Mouse (Mus musculus): ENCODE results near the gene Olfr13. TPM values are rescaled to one million over a fixed set of nuclear protein-coding genes. Genes with fewer than 3 reads are reported as not detected.
"Not testable (repeated sequence)": the region's sequence is repeated elsewhere in the genome, so short reads cannot be mapped to it uniquely, and the experiment has no call there.

Gene Olfr13
- not detected in 2 replicates for polyA plus RNA-seq (2016; fragmentation: Nextera tagmentation; extraction: Ambion mirVana)

GRCm38 (mm10) chr6:43171840-43172239, at the start of gene Olfr13:
Gene Olfr13, plus strand, starts transcription at chr6:43172140.
- Histone ChIP-seq H3K4me2 (no peak within 1 kb of the TSS), H3K36me3 (no peaks in the 10 kb centered on the region), H3K9ac (replicated peaks) (no peak within 1 kb of the TSS), H3K9me3 (no peaks in the 10 kb centered on the region), H3K4me3 (replicated peaks) (no peak within 1 kb of the TSS), H3K27ac (no peak within 1 kb of the TSS), H3K4me1 (replicated peaks) (no peaks in the 10 kb centered on the region), H3K27me3 (no peaks in the 10 kb centered on the region)
- ATAC-seq (ENCODE audit: insufficient number of reproducible peaks, insufficient read depth, low FRiP score, low TSS enrichment, low read depth) = no peak
- 73% methylated on average over 4 of the region's 4 CpGs for WGBS

- not testable (repeated sequence) for H3K27ac ChIP-seq; H3K9me3 ChIP-seq; H3K27me3 ChIP-seq; H3K4me2 ChIP-seq; H3K4me1 ChIP-seq (replicated peaks); H3K9ac ChIP-seq (replicated peaks); H3K36me3 ChIP-seq; H3K4me3 ChIP-seq (replicated peaks); ATAC-seq (ENCODE audit: insufficient number of reproducible peaks, insufficient read depth, low FRiP score, low TSS enrichment, low read depth)
- WGBS = 82% methylated on average over 2 of the region's 2 CpGs
Measured at GRCm38 (mm10) chr6:43146267-43146666, 25.7 kb upstream of the Olfr13 start, which contains the start of gene Olfr237-ps1. Gene Olfr237-ps1, plus strand, starts transcription at chr6:43146567.

GRCm38 (mm10) chr6:43159502-43159901, 12.4 kb upstream of the Olfr13 start:
- WGBS = 70% methylated on average over 1 of the region's 1 CpGs
- Histone ChIP-seq H3K36me3 (no peaks in the 10 kb centered on the region), H3K27me3 (no peaks in the 10 kb centered on the region), H3K27ac (no peak overlapping the region), H3K9me3 (no peaks in the 10 kb centered on the region), H3K9ac (replicated peaks) (no peak overlapping the region), H3K4me1 (replicated peaks) (no peaks in the 10 kb centered on the region), H3K4me2 (no peak overlapping the region), H3K4me3 (replicated peaks) (no peak overlapping the region)
- no peak for ATAC-seq (ENCODE audit: insufficient number of reproducible peaks, insufficient read depth, low FRiP score, low TSS enrichment, low read depth)

GRCm38 (mm10) chr6:43162982-43163381, 9.0 kb upstream of the Olfr13 start, which contains the start of gene Olfr437:
Gene Olfr437, plus strand, starts transcription at chr6:43163282.
- no peak for ATAC-seq (ENCODE audit: insufficient number of reproducible peaks, insufficient read depth, low FRiP score, low TSS enrichment, low read depth)
- Histone ChIP-seq H3K36me3 (no peaks in the 10 kb centered on the region), H3K9ac (replicated peaks) (no peak within 1 kb of the TSS), H3K27ac (no peak within 1 kb of the TSS), H3K4me1 (replicated peaks) (no peaks in the 10 kb centered on the region), H3K27me3 (no peaks in the 10 kb centered on the region), H3K4me2 (no peak within 1 kb of the TSS), H3K9me3 (no peaks in the 10 kb centered on the region), H3K4me3 (replicated peaks) (no peak within 1 kb of the TSS)
- 70% methylated on average over 3 of the region's 3 CpGs for WGBS

DNA sequence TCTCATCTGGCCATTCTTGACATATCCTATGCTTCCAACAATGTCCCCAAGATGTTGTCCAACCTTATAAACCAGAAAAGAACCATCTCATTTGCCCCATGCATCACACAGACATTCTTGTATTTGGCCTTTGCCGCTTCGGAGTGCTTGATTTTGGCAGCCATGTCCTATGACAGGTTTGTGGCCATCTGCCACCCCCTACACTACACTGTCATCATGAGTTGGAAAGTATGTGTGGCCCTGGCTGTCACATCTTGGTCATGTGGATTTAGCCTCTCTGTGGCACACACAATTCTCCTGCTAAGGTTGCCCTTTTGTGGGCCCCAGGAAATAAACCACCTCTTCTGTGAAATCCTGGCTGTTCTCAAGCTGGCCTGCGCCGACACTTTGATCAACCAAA, 4.7 kb upstream of the Olfr13 start:
- no peak for ATAC-seq (ENCODE audit: insufficient number of reproducible peaks, insufficient read depth, low FRiP score, low TSS enrichment, low read depth)
- no peaks in the 10 kb centered on the region for H3K36me3 ChIP-seq
- 94% methylated on average over 4 of the region's 4 CpGs for WGBS

DNA sequence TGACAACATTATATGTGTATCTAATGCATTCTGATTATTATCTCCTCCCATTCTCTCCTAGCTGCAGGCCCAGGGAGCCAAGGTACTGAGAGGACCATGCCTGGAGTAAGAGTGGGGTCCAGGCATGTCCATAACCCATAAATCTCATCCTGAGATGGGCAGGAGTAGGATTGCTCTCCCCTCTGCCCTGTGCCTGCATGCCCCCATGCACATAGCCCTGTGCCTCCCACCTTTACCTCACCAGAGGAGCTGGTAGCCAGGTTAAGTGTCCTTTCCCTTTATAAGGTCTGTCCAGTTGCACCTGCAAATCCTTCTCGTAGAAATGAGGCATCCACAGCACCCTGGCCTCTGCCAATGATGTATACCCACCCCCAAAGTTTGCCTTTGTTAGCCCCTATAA, 6.2 kb downstream of the Olfr13 start:
- H3K36me3 ChIP-seq = no peaks in the 10 kb centered on the region
- no peak overlapping the region for H3K4me3 ChIP-seq (replicated peaks)
- no peaks in the 10 kb centered on the region for H3K4me1 ChIP-seq (replicated peaks)
- no peak overlapping the region for H3K27ac ChIP-seq
- WGBS = 64% methylated on average over 1 of the region's 1 CpGs
- no peaks in the 10 kb centered on the region for H3K9me3 ChIP-seq
- no peak overlapping the region for H3K9ac ChIP-seq (replicated peaks)
- H3K27me3 ChIP-seq = no peaks in the 10 kb centered on the region
- ATAC-seq (ENCODE audit: insufficient number of reproducible peaks, insufficient read depth, low FRiP score, low TSS enrichment, low read depth) = no peak
- H3K4me2 ChIP-seq = no peak overlapping the region

More for the DNA sequence above, 4.7 kb upstream of the Olfr13 start:
- Histone ChIP-seq H3K27me3 (no peaks in the 10 kb centered on the region), H3K9ac (replicated peaks) (no peak overlapping the region), H3K27ac (no peak overlapping the region), H3K4me3 (replicated peaks) (no peak overlapping the region), H3K4me1 (replicated peaks) (no peaks in the 10 kb centered on the region), H3K4me2 (no peak overlapping the region), H3K9me3 (no peaks in the 10 kb centered on the region)

DNA sequence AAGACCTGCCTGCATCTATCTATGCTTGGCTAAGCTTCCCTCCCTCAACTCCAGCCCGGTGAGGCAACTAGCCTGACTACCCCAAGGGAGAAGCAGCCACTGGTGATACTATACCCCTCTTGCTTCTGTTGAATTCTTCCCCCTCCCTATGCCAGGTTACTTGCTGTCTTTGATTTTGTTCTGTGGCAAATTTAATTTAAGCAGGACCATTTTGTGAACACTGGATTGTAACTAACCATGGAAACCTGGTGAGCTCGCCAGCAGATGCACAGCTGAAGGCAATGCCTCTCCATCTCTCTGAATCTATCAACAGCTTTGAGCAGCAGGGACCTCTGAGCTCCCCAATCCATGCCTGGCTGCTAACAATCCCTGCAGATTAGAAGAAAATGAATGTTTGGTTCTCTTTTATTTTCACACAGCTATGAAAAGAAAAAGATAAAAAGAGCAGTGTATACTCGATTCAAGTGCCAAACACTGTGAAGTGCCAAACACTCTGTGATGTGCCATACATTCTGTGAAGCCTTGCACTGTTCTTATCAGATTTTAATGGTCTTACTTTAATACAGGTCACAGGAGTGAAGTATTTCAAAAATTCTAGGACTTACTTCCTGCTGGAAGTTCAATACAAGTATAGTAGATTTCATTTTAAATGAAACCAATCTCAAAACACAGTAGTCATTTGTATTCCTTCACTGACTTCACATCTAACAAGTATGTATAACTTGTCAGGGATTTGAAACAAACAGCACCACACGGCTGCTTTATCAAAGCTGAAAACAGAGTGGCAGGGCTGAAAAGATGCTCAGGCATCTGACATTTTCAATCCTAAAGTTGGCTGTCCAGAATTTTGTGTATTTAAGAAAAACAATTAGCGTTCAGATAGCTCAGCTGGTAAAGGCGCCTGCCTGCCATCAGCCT, 6.9 kb downstream of the Olfr13 start:
- H3K36me3 ChIP-seq = no peaks in the 10 kb centered on the region
- H3K4me1 ChIP-seq (replicated peaks) = no peaks in the 10 kb centered on the region
- H3K27ac ChIP-seq = no peak overlapping the region
- no peaks in the 10 kb centered on the region for H3K9me3 ChIP-seq
- no peak overlapping the region for H3K9ac ChIP-seq (replicated peaks)
- H3K4me3 ChIP-seq (replicated peaks) = no peak overlapping the region
- no peak for ATAC-seq (ENCODE audit: insufficient number of reproducible peaks, insufficient read depth, low FRiP score, low TSS enrichment, low read depth)
- no peaks in the 10 kb centered on the region for H3K27me3 ChIP-seq
- no peak overlapping the region for H3K4me2 ChIP-seq
- WGBS = 75% methylated on average over 6 of the region's 6 CpGs

- H3K4me3 ChIP-seq (replicated peaks) = no peak overlapping the region
- 90% methylated on average over 3 of the region's 3 CpGs for WGBS
- H3K36me3 ChIP-seq = no peaks in the 10 kb centered on the region
- ATAC-seq (ENCODE audit: insufficient number of reproducible peaks, insufficient read depth, low FRiP score, low TSS enrichment, low read depth) = no peak
- H3K27ac ChIP-seq = no peak overlapping the region
- no peaks in the 10 kb centered on the region for H3K9me3 ChIP-seq
- no peak overlapping the region for H3K4me2 ChIP-seq
- H3K27me3 ChIP-seq = no peaks in the 10 kb centered on the region
- H3K4me1 ChIP-seq (replicated peaks) = no peaks in the 10 kb centered on the region
- no peak overlapping the region for H3K9ac ChIP-seq (replicated peaks)
Measured at GRCm38 (mm10) chr6:43190986-43191385, 19.0 kb downstream of the Olfr13 start.

GRCm38 (mm10) chr6:43196781-43197180, 24.8 kb downstream of the Olfr13 start, which contains the start of gene Olfr435:
Gene Olfr435, plus strand, starts transcription at chr6:43197146.
- Histone ChIP-seq H3K4me3 (replicated peaks) (no peak within 1 kb of the TSS), H3K4me2 (no peak within 1 kb of the TSS), H3K27me3 (no peaks in the 10 kb centered on the region), H3K9me3 (no peaks in the 10 kb centered on the region), H3K36me3 (no peaks in the 10 kb centered on the region), H3K4me1 (replicated peaks) (no peaks in the 10 kb centered on the region), H3K9ac (replicated peaks) (no peak within 1 kb of the TSS), H3K27ac (no peak within 1 kb of the TSS)
- ATAC-seq (ENCODE audit: insufficient number of reproducible peaks, insufficient read depth, low FRiP score, low TSS enrichment, low read depth) = no peak

- no peaks in the 10 kb centered on the region for H3K36me3 ChIP-seq
- H3K4me2 ChIP-seq = no peak overlapping the region
- no peak for ATAC-seq (ENCODE audit: insufficient number of reproducible peaks, insufficient read depth, low FRiP score, low TSS enrichment, low read depth)
- no peaks in the 10 kb centered on the region for H3K27me3 ChIP-seq
- no peaks in the 10 kb centered on the region for H3K4me1 ChIP-seq (replicated peaks)
- WGBS = 81% methylated on average over 3 of the region's 3 CpGs
- no peaks in the 10 kb centered on the region for H3K9me3 ChIP-seq
- H3K9ac ChIP-seq (replicated peaks) = no peak overlapping the region
- no peak overlapping the region for H3K4me3 ChIP-seq (replicated peaks)
- no peak overlapping the region for H3K27ac ChIP-seq
Measured at GRCm38 (mm10) chr6:43198094-43198493, 26.2 kb downstream of the Olfr13 start.

DNA sequence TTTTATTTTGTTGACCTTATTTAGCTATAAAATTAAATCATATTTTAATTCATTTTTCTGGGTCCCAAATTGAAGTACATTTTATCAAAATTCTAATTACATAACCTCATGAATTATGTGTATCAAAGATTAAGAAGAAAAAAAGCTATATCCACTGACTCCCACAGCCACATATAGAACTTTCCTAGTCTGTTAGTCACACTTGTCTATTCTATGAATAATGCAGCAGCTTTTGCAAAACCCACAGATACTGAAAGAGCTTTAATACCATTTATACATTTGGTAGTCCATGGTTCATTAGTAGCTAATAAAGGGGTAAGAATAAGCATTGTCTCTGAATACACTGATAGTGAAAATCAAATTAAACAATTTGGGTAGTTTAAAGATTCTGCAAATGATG, 30.8 kb downstream of the Olfr13 start:
- Histone ChIP-seq H3K4me3 (replicated peaks) (no peak overlapping the region), H3K4me1 (replicated peaks) (no peaks in the 10 kb centered on the region), H3K27me3 (no peaks in the 10 kb centered on the region), H3K9me3 (no peaks in the 10 kb centered on the region), H3K9ac (replicated peaks) (no peak overlapping the region), H3K4me2 (no peak overlapping the region), H3K27ac (no peak overlapping the region), H3K36me3 (no peaks in the 10 kb centered on the region)
- no peak for ATAC-seq (ENCODE audit: insufficient number of reproducible peaks, insufficient read depth, low FRiP score, low TSS enrichment, low read depth)

GRCm38 (mm10) chr6:43205355-43205754, 33.4 kb downstream of the Olfr13 start:
- H3K9me3 ChIP-seq = no peaks in the 10 kb centered on the region
- 36% methylated on average over 2 of the region's 2 CpGs for WGBS
- no peak overlapping the region for H3K27ac ChIP-seq
- ATAC-seq (ENCODE audit: insufficient number of reproducible peaks, insufficient read depth, low FRiP score, low TSS enrichment, low read depth) = no peak
- no peak overlapping the region for H3K4me3 ChIP-seq (replicated peaks)
- H3K4me1 ChIP-seq (replicated peaks) = no peaks in the 10 kb centered on the region
- no peak overlapping the region for H3K4me2 ChIP-seq
- no peaks in the 10 kb centered on the region for H3K27me3 ChIP-seq
- H3K9ac ChIP-seq (replicated peaks) = no peak overlapping the region
- no peaks in the 10 kb centered on the region for H3K36me3 ChIP-seq
